Mouse (Mus musculus): Measurements from ENCODE around the gene 4933407L21Rik.
"Not testable (repeated sequence)": the region's sequence is repeated elsewhere in the genome, so short reads cannot be mapped to it uniquely, and the experiment has no call there.

4933407L21Rik gene

DNA sequence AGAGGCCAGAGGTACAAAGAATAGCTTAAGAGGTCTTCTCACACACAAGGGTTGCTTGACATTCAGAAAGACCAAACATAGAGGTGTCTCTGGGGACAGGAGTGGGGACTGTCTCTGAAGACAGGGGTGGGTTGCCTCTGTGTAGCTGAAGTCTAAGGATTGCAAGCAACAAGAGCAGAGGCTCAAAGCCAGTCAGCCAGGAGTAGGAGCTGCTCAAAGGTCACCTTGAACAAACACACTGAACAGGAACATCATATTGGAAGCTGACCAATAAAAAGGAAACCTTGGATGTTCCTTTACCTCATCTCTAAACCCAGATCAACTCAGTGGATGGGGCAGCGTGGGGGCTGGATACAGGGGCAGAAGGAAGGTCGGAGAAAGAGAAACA, 31.6 kb downstream of the 4933407L21Rik start:
- DNase-seq: no peak

DNA sequence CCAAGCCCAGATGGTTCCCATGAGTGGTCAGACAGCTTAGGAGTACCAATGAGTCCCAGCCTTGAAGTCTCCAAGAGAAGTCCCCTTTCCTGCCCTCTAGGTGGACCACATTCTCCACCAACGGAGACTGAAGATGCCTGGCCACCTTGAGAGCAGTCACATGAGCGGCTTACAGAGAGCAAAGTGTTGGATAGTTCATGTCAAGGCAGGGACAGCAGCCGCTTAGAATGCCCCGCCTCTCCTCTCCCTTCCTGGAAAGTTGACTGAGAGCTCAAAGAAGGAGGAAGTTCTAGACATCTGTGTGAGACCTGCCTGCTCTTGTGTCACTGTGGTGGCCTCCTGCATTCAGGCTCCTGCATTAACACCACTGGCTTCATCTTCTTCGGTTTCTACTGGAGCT, 32.6 kb downstream of the 4933407L21Rik start, which contains the start of gene Gpr55:
TSS of gene Gpr55 (minus strand) at position 135 of the 400 bp plus-strand sequence.
- DNase-seq: peak; percentile 33

DNA sequence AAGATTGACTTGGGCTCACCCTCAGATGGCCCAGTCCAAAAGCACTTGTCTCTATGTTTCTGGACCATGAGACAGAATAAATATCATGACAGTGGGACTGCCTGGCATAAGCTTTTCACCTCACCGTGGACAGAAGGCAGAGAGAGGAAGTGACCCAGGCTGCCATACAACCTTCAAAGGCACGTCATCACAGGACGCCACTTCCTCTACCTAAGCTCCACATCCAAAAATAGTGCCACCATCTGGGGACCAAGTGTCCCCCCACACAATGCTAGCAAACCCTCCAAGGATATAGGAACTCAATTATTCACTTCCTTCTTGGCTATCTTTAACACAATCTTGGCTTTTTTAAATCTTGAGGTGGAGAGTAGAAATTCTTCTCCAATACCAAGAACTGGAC, 33.8 kb downstream of the 4933407L21Rik start:
- no peak for DNase-seq

DNA sequence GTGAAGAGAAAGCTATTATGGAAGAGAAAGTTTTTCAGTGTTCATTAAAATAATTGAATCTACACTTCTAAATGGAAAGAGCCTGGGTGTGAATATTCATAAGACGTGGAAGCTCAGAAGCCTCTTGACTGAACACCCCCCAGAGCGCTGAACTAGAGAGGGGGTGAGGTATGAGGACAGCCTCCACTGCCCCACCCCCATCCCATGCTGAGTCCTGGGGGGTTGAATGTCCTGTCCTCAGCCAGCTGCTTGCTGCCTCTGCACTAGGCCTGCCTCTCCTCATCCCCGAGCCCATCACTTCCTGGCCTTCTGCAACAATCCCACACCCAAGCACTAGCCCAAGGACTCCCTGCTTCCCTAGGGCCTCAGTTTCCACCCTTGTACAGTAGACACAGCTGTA, 37.6 kb downstream of the 4933407L21Rik start:
- no peak for DNase-seq

DNA sequence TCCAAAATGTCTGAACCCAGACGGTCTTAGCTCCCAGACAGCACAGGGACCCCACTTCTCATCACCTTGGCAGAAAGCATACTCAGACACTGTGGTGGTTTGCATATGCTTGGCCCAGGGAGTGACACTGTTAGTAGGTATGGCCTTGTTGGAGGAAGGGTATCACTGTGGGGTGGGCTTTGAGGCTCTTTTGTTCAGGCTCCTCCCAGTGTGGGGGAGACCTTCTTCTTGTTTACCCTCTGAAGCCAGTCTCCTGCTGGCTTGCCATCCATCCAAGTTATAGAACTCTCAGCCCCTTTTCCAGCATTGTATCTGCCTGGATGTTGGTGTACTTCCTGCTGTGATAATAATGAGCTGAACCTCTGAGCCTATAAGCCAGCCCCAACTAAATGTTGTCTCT, 40.8 kb downstream of the 4933407L21Rik start:
- DNase-seq: no peak

DNA sequence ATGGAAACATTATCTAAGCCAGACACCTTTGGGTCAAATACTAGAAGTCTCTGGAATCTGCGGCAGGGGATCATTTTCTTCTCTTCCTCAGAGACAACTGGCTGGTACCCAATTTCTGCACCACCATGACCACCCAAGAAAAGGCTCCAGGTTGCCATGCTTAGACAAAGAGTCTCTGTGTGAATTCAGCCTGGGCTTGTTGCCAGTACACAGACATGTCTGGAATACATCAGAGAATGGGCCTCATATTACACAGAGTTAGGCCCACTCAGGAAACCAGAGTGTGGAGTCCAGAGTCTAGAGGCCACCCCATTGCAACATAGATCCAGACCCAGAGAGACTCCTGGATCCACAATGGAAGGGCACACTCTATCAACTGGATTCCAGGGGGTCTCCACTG, 41.2 kb downstream of the 4933407L21Rik start:
- no peak for DNase-seq

DNA sequence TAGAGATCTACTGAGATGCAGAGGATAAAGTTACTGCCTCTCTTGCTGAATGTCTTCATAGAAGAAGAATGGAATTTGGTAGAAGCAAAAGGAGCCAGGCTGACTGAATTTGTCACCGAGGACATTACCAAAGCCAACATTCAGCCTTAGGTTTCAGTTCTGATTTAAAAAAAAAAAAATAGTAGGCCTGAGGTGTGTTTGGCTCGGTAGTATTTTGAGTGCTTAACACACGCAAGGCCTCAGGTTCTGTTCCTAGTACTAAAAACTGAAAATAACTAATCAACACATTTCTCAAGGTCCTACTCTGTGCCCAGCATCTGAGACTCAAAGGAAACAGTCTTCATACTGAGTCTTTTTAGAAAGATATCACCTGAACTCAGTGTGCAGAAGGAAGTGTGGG, 42.8 kb downstream of the 4933407L21Rik start:
- DNase-seq: no peak

DNA sequence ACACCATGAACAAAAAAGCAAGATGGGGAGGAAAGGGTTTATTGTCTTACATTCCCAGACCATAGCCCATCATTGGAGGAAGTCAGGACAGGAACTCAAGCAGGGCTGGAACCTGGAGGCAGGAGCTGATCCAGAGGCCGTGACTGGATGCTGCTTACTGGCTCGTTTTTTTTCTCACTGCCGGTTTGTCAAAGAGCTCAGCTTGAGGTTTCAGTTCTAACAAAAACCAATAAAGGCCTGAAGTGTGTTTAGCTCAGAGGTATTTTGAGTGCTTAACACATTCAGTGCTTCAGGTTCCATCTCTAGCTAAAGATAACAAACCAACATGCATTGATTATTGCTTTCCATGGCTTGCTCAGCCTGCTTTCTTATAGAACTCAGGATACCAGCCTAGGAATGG, 44.1 kb downstream of the 4933407L21Rik start:
- no peak for DNase-seq

DNA sequence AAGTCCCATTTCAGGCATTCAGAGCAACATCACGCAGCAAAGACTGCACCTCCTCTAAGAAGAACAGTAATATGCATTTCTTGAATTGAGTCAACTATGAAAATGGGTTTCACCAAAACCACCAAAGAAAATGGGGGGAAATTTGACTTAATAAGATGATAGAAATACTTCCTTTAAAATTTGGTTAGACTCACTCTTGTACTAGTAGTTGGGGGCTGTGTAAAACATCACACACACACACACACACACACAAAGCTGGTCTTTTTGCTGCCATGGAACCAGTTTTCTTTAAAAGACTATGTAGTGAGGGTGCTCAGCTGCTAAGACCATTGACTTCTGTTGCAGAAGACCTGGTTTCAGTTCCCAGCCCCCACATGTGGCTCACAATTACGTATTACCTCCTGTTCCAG, 45.2 kb downstream of the 4933407L21Rik start:
- no peak for DNase-seq

DNA sequence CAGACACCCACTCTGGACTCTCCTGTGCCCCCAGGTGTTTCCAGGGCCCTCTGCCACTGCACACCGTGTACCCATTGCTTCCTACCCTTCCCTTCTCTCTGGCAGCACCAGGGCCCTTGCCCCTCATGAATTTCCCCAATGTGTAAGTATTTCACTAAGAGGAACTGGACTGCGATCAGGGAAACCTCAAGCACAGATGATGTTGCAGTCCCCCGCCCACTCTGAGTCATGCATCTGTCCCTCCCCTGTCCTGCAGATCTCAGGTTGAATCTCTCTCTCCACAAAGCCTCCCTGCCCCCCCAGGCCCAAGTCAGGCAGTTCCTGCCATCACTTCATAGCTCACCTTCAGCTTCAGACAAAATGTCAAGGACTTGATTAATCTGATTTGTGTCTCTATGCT, 49.4 kb downstream of the 4933407L21Rik start:
- DNase-seq: no peak

DNA sequence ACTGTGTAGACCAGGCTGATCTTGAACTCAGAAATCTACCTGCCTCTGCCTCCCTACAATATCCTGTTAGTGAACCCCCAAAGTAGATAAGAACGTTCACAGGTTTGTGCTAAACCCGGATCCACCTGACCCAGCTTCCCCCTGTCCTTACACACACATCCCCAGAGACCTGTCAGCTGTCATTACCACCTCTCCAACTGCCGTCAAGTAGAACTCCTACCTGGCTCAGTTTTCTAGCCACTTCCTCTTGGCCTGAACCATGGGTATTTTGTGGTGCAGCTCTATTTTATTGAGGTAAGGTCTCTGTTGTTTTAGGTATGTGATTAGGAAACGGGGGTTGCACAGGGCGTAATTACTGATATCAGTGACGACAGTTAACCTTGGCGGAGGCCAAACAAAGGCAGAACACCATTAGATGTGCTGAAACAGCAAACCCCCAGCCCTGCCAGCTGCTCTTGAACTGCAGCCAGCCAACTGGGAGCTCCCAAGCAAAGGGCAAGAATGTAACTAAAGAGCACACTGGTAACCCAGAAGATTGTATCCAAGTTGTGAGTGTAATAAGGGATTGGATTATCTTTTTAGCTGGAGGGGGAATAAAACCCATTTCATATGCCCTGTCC, 53.6 kb downstream of the 4933407L21Rik start:
- peak in 1 of 2 experiments; percentile 26 for DNase-seq

DNA sequence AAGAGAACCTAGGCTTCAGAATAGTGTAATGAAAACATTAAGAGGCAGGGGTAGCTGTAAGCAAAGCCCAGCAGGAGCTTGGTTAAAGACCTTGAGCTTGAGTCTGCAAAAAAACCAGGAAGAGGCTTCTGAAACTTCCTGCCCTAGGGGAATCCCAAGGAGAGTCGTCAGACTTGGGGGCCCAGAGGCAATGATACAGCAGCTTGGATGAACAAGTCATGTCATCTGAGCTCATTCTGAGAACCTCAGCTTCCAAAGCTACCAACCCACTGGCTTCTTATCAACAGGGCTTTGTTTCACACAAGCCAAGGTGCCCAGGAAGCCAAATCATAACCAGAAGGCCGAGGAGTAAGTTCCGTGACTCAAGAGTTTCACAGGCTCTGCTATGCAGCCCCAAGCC, 57.5 kb downstream of the 4933407L21Rik start:
- no peak for DNase-seq

DNA sequence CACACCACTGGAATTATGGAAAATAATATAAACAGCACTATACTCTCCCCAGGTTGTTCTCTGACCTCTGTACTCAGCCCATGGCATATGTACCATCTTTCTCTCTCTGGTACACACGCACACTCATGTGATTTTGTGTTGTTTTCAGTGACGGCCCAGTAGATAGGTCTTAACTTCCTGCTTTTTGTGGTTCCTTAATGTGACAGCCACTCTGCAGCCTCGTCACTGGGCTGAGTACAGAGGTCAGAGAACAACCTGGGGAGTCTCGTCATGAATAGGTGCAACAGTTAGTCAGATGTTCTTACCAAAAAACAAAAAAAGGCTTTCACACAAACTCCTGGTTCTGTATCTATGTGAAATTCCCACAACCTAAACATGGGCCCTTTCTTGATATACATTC, 60.1 kb downstream of the 4933407L21Rik start:
- no peak for DNase-seq

DNA sequence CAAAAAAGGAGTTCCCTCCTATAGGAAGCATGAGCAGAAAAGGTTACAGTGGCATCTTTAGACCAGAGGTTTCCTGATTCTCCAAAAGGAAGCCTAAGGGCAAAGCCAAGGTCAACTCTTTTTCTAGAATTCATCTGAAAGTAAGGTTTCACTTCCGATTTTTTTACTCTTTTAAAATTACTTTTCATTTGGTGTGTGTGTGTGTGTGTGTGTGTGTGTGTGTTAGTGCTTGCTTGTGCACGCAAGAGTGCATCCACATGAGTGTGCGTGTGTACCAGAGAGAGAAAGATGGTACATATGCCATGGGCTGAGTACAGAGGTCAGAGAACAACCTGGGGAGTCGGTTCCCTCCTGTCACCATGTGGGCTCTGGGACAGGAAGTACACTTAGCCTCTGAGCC, 60.6 kb downstream of the 4933407L21Rik start:
- not testable (repeated sequence) for DNase-seq

All from spleen, adult 18-20 months (tissue).